Mouse (Mus musculus) brain, embryonic 18.5 days (tissue): ENCODE data around the gene Cxcl9.
"Not testable (repeated sequence)": the region's sequence is repeated elsewhere in the genome, so short reads cannot be mapped to it uniquely, and the experiment has no call there.

Source experiments
- DNase-seq: peaks from one replicate; pipeline ENCODE4 v3.0.0-alpha.2; 2012; ENCODE audit warnings: low read depth, low spot score

The Cxcl9 gene

DNA sequence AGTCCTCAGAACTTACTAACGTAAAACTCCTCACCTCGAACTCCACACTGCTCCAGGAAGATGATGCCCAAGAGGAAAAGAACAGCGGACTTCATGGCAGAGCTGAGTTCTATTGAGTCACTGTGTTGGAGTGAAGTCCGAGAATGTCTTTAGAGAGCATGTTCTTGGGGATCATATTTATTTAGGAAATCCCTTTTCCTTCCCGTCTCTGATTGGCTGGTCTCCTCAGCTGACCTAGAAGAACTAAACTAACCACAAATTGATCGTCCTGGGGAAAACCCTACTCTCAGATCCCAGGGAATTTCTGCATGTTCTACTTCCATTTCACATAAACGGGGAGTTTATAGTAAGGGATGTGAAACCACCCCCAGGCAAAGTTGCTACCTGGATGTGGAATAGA is at the start of gene Cxcl9:
Cxcl9 (minus strand) TSS at position 151 of the 400 bp plus-strand sequence.
- DNase-seq, result no peak

DNA sequence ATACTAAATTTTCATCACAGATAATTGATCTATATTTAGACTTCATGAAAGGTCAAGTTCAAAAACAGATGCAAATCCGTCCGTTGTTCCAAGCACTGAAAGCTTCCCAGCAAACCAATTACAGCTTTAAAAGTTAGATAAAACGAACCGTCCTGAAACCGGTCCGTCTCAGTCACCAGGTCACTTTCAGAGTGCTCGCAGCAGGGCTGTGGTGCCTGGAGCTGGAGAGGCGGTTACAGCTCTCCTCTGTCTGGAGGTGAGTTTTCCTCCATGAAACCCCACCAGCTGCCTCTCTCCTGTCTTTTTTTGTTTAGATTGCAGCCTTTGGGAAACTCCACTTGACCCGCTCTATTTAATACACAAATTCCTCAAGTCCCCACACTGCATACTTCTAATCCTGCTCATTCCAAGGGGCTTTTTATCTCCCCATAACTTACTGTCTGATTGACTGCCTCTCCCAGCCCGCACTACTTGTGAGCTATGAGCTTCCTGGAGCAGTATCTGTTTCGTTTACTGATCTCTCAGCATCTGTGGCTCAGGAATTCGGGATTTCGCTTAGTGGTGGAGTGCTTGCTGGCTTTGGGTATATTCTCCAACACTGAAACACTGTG is 49.0 kb upstream of the Cxcl9 start:
- no peak for DNase-seq

DNA sequence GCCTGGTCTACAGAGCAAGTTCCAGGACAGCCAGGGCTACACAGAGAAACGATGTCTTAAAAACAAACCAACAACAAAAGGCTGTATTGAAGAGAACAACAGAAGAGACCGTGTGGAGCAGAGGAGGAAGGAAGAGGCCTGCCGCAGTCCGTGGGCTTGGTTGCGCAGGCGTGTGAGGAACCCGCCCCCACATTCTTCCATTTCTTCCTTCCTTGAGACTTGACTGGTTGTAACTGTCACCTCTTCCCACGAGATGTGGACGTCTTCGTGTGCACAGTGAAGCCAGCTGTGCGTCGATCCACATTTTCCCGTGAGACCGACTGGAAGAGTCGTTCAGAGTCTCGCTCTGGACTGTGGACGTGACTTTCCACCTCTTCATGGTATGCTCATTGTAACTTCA is 47.5 kb upstream of the Cxcl9 start:
- DNase-seq, result no peak

DNA sequence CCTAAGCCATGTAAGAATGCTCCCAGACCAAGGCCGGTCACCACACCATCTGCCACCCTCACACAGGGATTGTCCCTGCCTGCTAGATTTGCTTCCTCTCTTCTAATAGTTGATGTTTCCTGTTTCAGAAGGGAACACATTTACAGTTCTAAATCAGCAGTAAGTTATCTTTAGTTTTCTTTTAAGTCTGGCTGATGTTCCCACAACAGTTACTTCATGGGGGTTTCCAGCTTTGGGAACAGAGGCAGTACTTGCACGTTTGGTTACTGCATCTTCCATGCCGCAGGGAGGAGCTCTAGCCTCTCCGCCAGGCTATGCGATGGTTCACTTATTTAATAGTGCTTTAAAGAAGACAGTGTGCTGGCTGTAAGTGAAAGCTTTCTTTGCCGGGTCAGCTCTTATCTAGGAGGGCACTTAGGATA is 46.9 kb upstream of the Cxcl9 start:
- DNase-seq, result no peak

DNA sequence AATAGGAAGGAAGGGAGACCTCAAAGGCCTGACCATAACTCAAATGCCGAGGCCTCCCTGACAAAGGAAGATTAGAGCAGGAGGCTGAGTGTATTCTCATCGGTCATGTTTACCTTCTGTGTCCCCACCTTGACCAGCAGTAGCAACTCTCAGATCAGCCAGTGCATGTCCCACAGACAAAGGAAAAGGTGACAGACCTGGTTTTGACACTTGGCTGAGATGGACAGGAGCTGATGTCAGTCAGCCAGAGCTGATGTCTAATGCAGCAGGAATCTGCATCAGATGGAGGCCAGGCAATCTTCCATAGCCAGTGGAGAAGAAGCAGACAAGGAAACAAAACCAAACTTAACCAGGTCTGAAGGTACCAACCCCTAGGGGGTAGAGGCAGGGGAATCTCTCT is 44.7 kb upstream of the Cxcl9 start:
- no peak for DNase-seq

DNA sequence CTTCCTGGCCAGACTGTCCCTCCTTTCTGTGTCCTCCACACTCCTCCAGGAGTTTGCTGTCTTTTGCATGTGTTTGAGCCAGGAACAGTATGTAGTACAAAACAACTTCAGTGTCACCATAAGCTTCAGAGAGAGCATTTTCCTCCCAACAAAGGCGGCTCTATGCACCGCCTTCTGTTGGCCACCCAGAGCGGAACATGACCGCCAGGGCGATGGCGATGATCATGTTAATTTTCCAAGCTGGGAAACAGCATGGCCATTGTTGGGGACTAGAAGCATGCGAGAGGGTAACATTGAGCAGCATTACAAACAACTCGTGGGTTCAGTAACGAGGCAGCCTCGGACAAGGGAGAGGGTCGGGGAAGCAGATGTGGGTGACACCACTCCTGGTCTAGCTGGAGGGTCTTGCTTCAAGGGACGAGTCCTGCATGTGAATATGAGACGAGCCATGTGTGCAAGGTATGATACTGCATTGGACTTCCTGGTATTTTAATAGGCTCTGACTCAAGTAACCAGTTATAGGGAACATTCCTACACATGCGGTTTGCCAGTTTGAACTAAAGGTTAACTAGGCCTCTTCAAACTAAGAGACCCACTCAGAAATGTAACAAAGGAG is 43.6 kb upstream of the Cxcl9 start:
- DNase-seq, result no peak

DNA sequence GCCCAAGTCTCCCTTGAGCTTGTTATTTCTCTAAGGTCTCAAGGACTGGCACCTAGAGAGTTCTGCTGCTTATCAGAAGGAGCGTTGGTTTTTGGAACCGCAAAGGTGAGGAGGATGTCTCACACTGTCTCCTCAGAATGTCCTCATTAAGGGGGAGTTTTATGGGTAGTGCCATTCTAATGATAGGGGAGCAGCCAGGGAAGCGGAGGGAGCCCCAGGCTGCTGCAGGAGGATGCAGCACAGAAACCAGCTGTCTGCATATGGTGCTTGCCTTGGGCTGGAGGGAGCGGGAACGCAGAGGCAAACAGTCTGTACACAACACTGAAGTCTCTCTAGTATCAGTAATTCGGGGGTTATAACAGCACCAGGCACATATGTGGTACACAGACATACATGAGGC is 43.0 kb upstream of the Cxcl9 start:
- no peak for DNase-seq

DNA sequence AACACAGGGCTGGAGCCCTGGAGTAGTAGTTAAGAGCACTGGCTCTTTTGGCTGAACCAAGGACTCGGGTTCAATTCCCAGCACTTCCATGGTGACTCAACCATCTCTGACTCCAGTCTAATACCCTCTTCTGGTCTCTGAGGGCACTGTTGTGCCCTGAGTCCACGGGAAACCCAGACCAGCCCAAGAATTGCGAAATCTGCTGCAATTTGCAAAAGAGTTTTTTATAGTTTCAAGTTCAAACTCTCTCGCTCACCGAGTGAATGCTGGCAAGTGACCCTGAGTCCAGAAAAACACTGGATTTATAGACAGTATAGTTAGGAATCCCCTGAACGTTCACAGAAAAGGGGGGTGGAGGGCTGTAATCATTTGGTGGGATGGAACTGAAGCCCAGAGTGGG is 42.5 kb upstream of the Cxcl9 start:
- DNase-seq, result no peak

DNA sequence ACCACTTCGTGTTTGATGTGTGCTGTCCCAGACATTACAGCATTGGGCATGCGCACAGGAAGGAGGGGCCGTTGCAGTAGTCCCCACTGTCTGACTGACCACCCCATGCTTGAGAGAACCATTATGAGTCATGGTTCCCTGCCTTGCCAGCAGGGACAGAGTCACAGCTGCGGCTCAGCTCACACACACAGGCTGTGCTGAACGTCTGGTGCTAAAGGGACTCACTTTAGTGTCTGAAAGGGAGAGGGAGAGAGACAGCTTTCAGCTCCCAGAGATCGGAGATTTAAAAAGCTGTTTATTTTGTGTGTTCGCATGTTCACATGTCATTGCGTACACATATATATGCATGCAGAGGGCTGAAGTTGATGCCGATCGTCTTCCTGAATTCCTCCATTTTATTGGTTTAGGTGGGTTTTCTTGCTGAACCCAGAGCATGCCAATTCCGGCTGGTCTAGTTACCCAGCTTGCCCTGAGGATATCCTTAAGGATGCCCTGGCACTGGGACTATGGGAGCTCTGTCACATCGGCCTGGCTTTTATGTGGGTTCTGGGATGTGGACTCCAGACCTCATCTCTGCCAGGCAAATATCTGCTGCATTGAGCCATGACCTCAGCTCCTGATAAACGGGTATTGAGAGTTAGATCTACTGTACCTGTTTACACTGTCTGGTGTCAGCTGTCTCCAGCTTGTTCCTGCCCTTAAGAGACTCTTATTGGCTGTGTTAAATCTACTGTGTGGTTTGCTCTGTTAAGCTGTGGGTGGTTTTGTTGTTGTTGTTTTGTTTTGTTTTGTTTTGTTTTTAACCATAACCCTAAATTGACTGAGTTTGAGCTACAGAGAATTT is 41.5 kb upstream of the Cxcl9 start:
- DNase-seq, result no peak

DNA sequence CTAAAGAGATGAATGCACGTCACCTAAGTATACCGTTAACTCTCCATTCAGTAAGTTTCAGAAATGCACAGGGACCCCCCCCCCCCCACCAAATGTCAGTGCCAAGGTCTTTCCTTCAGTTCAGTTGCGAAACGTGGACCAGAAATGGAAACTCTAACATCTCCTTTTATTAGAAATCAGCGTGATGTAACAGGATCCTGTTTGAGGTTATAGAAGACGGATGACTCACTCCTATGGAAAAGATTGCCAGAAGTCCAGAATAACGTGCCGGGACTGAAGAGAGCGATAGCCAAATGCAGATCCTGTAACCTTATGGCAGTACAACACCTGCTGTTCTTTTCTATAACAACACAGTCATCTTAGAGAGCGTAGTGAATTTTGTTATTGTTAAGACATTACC is 40.5 kb upstream of the Cxcl9 start:
- no peak for DNase-seq

DNA sequence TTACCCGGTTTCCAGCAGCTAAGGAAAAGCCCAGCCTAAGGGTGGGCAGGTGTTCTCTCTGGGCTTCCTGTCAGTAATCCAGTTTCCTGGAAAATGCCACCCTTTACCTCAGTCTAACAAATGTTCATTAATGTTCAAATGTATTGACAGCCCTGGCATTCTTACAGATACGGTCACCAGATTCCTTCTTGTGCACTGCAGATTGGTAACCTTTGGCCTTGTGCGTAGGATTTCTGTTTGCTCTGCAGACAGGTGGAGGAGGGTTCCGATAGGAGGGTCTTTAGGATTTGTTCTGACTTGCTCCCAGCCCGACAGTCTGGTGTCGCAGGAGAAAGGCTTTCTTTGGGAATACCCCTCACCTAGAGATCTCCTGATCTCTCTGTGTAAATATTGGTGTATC is 38.7 kb upstream of the Cxcl9 start:
- no peak for DNase-seq

DNA sequence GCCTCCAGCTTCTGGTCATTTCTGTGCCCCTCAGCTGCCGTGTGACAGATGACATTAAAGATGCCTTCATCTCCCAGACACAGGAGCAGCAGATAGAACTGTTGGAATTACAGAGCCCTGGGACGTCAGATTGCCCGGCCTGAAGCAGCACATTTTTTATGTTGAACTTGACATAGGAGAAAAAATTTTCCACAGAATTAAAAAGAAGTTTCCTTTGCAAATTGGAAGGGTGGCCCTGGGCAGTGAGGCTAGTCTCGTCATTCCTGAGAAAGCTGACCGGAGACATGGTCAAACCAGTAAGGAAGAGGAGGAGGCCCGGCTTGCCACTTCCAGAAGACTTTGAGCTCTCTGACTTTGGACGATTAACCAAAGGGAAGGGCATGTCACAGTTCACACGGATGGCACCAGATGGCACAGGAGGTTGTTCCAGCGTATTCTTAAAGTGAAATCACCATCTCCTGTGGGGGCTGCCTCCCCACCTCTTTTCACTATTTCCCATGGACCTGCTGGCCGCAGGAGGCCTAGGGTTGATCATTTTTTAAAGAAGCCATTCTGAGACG is 37.3 kb upstream of the Cxcl9 start:
- DNase-seq, result no peak

DNA sequence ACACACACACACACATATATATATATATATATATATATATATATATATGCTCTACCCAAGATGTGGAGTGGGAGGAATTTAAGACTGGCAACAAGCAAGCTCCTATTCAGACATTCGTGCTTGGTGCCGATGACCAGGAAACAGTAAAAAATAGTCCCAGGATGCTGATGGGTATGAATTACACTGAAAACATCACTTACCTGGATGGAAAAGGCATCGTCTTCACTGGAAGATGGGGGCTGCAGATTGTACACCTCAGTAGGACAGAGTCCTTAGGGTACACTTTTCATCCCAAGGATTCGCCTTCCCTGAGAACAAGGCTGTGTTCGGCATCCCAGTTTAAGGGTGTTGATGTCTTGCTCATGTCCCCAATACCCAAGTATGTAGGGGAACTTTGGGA is 36.1 kb upstream of the Cxcl9 start:
- DNase-seq, result no peak

DNA sequence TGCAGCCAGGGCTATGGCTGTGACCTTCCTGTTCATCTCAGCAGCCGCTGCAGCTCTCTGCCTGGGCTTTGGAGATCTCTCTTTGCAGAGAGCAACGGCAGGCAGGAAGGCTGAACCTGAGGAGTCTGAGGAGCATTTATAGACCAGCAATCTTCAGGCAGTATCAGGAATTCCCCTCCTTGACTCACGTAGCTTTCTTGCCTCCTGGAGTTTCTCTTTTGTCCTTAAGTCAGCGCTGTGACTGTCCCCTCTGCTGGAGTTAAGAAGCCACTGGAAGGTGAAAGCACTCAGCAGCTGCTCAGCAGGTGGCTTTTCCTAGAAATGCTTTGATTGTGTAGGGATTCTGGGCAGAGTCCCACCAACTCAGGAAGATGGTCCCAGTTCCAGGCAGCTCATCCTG is 35.3 kb upstream of the Cxcl9 start:
- DNase-seq, result no peak

DNA sequence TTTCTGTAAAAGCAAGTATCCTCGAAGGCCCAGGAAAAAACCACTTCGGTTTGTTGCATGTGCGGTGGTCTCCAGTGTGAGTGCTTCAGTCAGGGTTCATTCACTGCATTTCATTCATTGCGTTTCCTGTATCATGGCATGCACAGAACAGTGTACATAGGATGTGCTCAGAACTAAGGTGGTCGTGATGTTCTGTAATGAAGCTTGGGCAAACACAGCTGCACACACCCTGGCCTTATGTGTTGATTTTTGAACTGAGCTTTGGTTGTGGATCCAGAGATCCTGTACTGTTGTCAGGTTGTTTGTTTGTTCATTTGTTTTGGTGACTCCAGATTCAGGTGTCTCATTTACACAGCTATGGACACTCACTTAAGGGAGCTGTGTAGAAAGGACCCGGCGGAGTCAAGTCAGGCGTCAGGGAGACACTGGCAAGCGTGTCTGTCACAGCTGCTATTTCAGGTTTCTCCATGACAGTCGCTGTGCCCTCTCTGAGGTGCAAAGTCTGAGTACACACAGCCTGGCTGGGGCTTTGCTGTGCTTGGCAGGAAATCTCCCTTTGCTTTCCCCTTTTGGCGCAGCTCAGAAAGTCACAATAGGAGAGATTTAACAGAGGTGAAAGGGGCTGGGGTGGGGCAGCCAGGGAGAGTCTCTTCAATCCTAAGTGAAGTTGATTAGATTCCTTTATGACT is 31.0 kb upstream of the Cxcl9 start:
- no peak for DNase-seq

DNA sequence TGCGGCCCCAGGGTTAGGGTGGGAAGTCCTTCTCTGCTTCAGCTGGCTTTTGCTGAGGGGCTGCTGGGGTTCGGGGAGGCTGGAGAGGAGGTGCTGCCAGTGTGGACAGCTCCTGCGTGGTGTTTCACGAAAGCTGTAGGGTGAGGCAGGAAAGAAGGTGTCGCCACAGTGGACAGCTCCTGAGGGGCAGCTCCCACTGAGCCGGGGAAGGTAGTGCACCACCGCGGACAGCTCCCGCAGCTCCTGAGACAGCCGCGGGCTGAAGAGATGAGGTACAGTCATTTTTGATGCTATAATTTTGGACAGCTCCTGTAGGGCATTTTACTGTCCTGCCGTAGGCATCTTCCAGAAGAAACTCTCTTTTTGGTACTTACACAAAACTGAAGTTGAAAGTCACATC is 30.2 kb upstream of the Cxcl9 start:
- no peak for DNase-seq

DNA sequence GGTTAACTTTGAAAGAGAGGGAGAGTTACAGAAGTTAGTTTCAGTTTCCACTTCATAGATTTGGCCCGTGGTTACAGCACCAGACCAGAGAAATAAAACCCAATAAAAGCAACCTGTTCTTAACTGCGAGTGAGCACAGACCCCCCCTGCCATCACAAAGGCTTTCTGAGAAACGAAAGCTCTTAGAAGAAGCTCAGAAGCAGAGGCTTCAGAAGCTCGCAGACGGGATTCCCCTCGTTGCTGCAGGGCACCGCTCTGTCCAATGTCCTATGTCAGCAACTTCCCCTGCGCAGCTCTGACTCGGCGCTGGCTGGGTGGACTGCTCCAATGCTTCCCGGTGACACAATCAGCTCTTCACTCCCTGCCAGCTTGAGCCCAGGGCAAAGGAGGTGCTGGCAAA is 25.6 kb upstream of the Cxcl9 start:
- DNase-seq, result no peak

DNA sequence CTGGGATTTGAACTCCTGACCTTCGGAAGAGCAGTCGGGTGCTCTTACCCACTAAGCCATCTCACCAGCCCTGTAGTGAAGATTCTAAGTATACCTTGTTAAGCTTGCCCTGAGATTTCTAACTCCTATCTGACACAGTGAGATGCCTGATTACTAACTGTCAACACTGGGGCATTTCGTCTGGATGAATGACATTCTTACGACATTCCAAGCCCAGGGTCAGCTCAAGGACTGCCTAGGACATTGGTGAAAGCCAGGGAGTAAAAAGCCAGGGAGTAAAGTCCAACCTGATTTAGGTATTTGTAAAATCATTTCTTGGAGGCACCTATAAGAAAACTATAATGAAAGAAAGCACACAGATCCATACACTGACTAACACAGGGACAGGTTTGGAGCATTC is 24.8 kb upstream of the Cxcl9 start:
- DNase-seq, result not testable (repeated sequence)

DNA sequence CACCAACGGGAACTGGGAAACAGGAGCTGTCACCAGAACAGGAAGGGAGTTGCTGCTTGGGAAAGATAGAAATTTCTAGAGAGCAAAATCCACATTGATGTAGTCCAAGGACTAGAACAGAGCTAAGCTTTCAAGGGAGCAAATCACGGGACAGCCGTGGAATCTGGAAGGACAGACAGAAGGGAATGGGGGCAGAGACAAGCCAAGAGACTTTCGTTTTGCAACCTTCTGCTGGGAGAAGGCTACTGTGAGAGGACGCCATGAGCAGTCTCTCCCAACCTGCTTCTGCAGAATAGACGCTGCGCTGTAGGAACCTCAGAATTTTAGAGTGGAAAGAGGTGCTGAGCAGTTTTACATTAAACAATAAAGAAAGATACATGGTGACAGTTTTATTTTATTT is 21.9 kb upstream of the Cxcl9 start:
- DNase-seq, result no peak

DNA sequence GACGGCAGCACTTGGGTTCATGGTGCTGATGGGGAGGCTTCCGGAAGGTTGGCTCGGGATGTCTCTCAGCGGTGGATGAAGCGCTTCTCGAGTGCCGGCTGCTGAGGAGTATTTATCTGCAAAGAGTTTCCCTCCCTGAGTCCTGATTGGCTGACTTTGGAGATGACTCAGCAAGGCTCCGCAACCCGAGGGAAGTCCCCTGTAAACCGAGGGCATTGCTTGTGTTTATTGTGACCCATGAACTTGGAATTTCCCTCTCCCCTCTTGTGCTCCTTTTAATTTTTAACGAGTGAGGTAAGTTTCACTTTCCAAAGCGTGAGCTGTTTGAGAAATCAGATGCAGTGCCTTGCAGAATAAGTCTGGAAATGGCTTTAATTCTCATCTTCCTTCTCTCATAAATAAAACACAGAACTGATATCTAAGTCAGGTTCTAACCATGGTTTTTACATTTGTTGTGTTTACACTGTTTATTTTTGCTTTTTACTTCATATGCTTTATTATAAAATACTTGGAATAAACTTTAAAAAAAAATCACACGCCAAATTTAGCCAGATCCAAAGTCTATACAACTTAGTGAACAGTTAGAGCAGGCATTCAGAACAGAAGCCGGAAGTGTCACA is 21.0 kb upstream of the Cxcl9 start, which contains the start of gene Cxcl10:
Cxcl10 (minus strand) TSS at position 96 of the 620 bp plus-strand sequence.
- no peak for DNase-seq

DNA sequence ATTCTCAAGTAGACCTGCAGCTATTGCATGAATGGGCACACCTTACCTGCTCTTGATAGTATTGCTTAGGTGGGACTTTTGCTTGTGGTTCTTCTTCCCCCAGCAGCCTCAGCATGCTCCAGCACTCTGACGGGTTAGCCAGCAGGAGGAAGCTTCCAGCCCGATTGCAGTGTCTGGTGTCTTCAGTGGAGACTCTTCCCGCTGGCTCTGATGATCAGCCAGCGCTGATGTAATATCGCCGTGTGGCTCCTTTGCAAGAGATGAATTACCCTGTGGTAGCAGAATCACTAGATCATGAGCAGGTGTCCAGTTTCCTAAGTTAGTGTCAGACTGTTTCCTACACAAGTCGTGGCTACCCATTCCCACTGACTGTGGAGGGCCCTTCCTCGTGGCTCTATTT is 17.1 kb upstream of the Cxcl9 start:
- DNase-seq, result no peak

DNA sequence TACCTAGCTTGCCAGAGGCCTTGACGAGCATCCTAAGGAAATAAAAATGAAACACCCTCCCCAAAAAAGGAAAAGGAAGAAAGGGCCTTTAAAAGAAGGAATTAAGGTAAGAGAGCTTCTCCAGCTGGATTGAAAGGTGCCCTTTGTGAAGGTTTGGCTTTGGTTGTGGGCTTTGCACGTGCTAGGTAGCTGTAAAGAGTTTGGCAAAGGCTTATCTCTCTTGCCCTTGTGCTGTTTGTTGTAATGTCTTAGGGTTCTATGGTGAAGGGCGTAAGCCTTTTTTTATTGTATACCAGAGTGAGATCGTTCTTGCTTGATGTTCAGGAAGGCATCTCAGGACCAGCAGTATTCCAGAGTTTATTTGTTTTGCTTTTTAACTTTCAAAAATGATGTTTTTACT is 12.7 kb upstream of the Cxcl9 start:
- no peak for DNase-seq
